Mouse (Mus musculus) ES-Bruce4 (cell line): ENCODE measurements at regions not wholly inside any gene's neighbourhood (a gene's known extent, or its start where the extent isn't known, plus 50 kb on each side); places are given as distances from the start of the nearest gene placed in this dataset.

Experiments used
- H3K27ac ChIP-seq: 2 replicates; pipeline ENCODE4 v1.5.1; 2012; ENCODE audit warnings: low read length, inconsistent platforms; ENCODE audit not compliant: insufficient read depth
- H3K27me3 ChIP-seq: 2 replicates; pipeline ENCODE4 v1.6.1; 2012; ENCODE audit warnings: mild to moderate bottlenecking, low read length, inconsistent platforms; ENCODE audit not compliant: control insufficient read depth, poor library complexity, insufficient read depth, severe bottlenecking
- H3K36me3 ChIP-seq: 2 replicates; pipeline ENCODE4 v1.6.1; 2012; ENCODE audit warnings: inconsistent platforms, mild to moderate bottlenecking, low read length, moderate library complexity; ENCODE audit not compliant: control insufficient read depth, poor library complexity, insufficient read depth, severe bottlenecking
- H3K4me1 ChIP-seq: one replicate; pipeline ENCODE4 v1.8.1; 2011; ENCODE audit warnings: low read length; ENCODE audit not compliant: control insufficient read depth, insufficient read depth
- H3K4me3 ChIP-seq: 2 replicates; pipeline ENCODE4 v1.5.1; 2011; ENCODE audit warnings: low read depth, mild to moderate bottlenecking, low read length
- H3K9ac ChIP-seq: 2 replicates; pipeline ENCODE4 v1.6.1; 2012; ENCODE audit warnings: low read depth, mild to moderate bottlenecking, inconsistent platforms; ENCODE audit not compliant: poor library complexity, severe bottlenecking
- H3K9me3 ChIP-seq: replicated peaks from 2 replicates; pipeline ENCODE4 v1.6.1; 2012; ENCODE audit warnings: mild to moderate bottlenecking, low read length, inconsistent platforms; ENCODE audit not compliant: control insufficient read depth, poor library complexity, insufficient read depth, severe bottlenecking
- CTCF ChIP-seq: IDR thresholded peaks from one replicate; pipeline ENCODE4 v1.8.1; 2011; ENCODE audit warnings: low read depth, low read length
- EP300 ChIP-seq: IDR thresholded peaks from 2 replicates; pipeline ENCODE4 v1.6.1; 2011; ENCODE audit warnings: low read depth, low read length; ENCODE audit not compliant: insufficient read depth
- POLR2A ChIP-seq: IDR thresholded peaks from one replicate; pipeline ENCODE4 v1.8.1; 2011; ENCODE audit warnings: low read length; ENCODE audit not compliant: insufficient read depth

- no peak overlapping the region for H3K27ac ChIP-seq
- H3K4me1 ChIP-seq: no peaks in the 10 kb centered on the region
- no peak overlapping the region for H3K9ac ChIP-seq
- H3K27me3 ChIP-seq: no peaks in the 10 kb centered on the region
- no peaks in the 10 kb centered on the region for H3K9me3 ChIP-seq
- no peaks in the 10 kb centered on the region for H3K36me3 ChIP-seq
- no peak overlapping the region for H3K4me3 ChIP-seq
- no peak for TF ChIP-seq POLR2A
- no peak for TF ChIP-seq CTCF
- TF ChIP-seq EP300: no peak
These were observed 97.6 kb upstream of the Kctd3 start for GRCm38 (mm10) chr1:189105276-189105675.

GRCm38 (mm10) chr1:189102781-189103180 lies 95.1 kb upstream of the Kctd3 start:
- no peaks in the 10 kb centered on the region for H3K36me3 ChIP-seq
- H3K4me3 ChIP-seq: no peak overlapping the region
- H3K4me1 ChIP-seq: no peaks in the 10 kb centered on the region
- no peak overlapping the region for H3K9ac ChIP-seq
- H3K9me3 ChIP-seq: no peaks in the 10 kb centered on the region
- H3K27me3 ChIP-seq: no peaks in the 10 kb centered on the region
- no peak for TF ChIP-seq EP300
- no peak overlapping the region for H3K27ac ChIP-seq

GRCm38 (mm10) chr1:189099121-189099520 lies 91.5 kb upstream of the Kctd3 start:
- Histone ChIP-seq H3K36me3 (no peaks in the 10 kb centered on the region), H3K9me3 (no peaks in the 10 kb centered on the region), H3K27me3 (no peaks in the 10 kb centered on the region), H3K4me3 (no peak overlapping the region), H3K4me1 (no peaks in the 10 kb centered on the region), H3K27ac (no peak overlapping the region), H3K9ac (no peak overlapping the region)
- TF ChIP-seq CTCF (no peak), POLR2A (no peak), EP300 (no peak)

GRCm38 (mm10) chr1:189092819-189093218 lies 85.2 kb upstream of the Kctd3 start:
- no peaks in the 10 kb centered on the region for H3K27me3 ChIP-seq
- no peak overlapping the region for H3K4me3 ChIP-seq
- no peaks in the 10 kb centered on the region for H3K9me3 ChIP-seq
- H3K9ac ChIP-seq: no peak overlapping the region
- TF ChIP-seq CTCF: no peak
- no peak for TF ChIP-seq POLR2A
- no peak for TF ChIP-seq EP300
- no peaks in the 10 kb centered on the region for H3K36me3 ChIP-seq
- no peaks in the 10 kb centered on the region for H3K4me1 ChIP-seq
- no peak overlapping the region for H3K27ac ChIP-seq

GRCm38 (mm10) chr1:189085245-189085644 lies 77.6 kb upstream of the Kctd3 start:
- H3K36me3 ChIP-seq: no peaks in the 10 kb centered on the region
- TF ChIP-seq POLR2A: no peak
- TF ChIP-seq CTCF: no peak
- TF ChIP-seq EP300: no peak
- no peak overlapping the region for H3K27ac ChIP-seq
- H3K4me3 ChIP-seq: no peak overlapping the region
- no peak overlapping the region for H3K9ac ChIP-seq
- H3K9me3 ChIP-seq: no peaks in the 10 kb centered on the region
- H3K27me3 ChIP-seq: no peaks in the 10 kb centered on the region; the same call in 1 of the 2 replicates
- no peaks in the 10 kb centered on the region for H3K4me1 ChIP-seq

GRCm38 (mm10) chr1:189081267-189081666 lies 73.6 kb upstream of the Kctd3 start:
- Histone ChIP-seq H3K9ac (no peak overlapping the region), H3K4me3 (no peak overlapping the region), H3K9me3 (no peaks in the 10 kb centered on the region), H3K27ac (no peak overlapping the region), H3K27me3 (no peaks in the 10 kb centered on the region; the same call in 1 of the 2 replicates), H3K4me1 (no peaks in the 10 kb centered on the region), H3K36me3 (no peaks in the 10 kb centered on the region)
- TF ChIP-seq CTCF: no peak
- TF ChIP-seq POLR2A: no peak
- TF ChIP-seq EP300: no peak

GRCm38 (mm10) chr1:189080797-189081196 lies 73.2 kb upstream of the Kctd3 start:
- no peak overlapping the region for H3K27ac ChIP-seq
- H3K9ac ChIP-seq: no peak overlapping the region
- no peaks in the 10 kb centered on the region for H3K27me3 ChIP-seq
- H3K9me3 ChIP-seq: no peaks in the 10 kb centered on the region
- TF ChIP-seq POLR2A (no peak), CTCF (peak; percentile 94), EP300 (0 out of 2 replicates have a peak, but pooled peaks have one; percentile 35)
- H3K4me1 ChIP-seq: no peaks in the 10 kb centered on the region
- H3K4me3 ChIP-seq: no peak overlapping the region
- H3K36me3 ChIP-seq: no peaks in the 10 kb centered on the region
